Mouse (Mus musculus) urinary bladder, postnatal 14 days (tissue): ENCODE measurements around the gene Gpr155.

Source experiments
- DNase-seq: peaks from one replicate; pipeline ENCODE4 v3.0.0; 2021; ENCODE audit warnings: low spot score

The Gpr155 gene

DNA sequence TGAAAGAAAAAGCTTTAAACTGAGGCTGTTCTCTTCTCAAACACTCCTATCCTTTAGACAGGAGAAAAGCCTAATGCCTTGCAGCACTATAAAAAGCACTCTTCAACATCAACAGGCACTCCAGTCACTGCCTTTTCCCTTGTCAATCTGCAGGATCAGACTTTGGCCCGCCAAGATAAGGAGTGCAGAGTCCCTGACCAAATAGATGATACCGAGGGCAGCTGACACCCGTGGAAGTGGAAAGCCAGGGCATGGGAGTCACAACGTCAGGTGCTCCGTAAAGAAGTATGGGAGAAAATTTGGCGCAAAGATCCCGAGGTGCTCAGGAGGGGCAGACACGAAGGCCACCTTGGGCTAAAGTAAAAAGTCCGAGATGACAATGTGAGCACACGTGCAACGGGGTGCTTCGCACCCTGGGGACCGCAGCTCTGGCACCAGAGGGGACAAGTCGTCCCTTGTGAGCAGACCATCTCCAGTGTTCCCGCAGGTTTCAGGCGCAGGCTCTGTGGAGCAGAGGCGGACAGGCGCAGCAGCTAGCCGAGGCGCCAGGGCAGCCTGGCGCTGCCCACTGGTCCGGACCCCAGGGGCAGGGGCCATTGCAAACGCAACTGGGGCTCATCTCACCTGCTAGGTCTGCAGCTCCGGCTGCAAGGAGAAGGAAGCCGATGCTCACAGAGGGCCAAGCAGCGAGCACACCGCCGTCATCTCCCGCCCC lies 574 bp downstream of the Gpr155 start:
- no peak for DNase-seq

DNA sequence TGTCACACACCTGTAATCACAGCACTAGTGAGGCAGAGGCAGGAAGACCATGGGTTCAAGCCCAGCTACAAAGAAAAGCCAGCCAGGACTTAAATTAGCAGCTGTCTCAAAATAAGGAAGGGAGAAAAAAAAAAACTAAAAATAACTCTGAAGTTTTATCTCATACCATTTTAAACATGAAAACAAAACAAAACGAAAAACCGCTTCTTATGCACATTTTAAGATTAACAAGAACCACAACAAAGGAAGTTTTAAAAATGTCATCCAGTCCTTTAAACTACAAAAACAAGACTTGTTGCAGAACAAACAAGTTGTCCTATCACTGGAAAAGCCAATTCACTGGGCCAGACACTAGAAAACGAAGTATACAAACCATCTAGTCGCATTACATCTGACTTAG lies 1.2 kb downstream of the Gpr155 start:
- no peak for DNase-seq

DNA sequence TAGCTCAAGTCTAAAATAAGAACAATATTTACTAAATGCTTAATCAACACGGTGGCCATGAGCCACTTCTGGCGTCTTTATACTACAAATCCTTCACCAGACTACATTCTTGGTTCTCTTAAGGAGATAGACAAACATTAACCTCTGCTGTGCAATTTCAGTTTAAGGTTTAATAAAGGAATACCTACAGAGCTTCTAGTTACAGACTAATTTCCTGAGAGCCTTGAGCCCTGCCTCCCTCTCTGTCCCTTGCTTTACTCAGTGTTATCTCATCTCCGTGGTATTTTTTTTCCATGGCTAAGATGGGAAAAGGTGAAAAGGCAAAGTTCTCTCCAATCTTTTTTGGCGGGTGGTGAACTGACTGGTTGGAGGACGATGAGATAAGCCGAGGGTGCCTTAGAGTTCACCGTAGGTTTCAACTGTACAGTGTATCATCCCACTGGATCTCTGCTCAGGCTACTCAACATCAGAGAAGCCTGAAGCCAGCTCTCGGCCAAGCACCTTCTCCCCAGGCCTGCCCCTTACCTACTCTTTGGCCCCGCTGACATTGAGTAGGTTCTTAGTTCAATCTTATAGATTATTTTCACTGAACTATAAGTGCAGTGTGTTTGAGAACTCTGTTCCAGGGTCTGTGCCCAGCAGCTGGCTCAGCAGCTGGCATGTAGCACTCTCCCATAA lies 5.9 kb downstream of the Gpr155 start:
- no peak for DNase-seq

DNA sequence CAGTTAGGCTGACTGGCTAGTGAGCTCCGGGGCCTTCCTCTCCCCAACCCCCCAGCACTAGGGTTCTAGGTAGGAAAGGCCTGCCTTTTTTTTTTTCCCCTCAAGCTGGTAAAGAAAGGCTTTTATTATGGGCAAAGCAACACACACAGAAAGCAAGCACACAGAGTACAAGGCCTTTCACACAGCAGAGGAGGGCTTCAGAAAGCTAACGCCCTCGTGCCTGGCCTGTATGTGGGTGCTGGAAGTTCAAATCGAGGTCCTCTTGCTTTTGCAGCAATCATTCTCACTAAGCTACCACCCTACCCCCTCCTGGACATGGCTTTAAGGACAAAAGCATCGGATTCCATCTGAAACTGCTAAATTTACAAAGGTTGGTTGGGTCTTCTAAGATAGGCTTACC lies 6.7 kb downstream of the Gpr155 start:
- no peak for DNase-seq

DNA sequence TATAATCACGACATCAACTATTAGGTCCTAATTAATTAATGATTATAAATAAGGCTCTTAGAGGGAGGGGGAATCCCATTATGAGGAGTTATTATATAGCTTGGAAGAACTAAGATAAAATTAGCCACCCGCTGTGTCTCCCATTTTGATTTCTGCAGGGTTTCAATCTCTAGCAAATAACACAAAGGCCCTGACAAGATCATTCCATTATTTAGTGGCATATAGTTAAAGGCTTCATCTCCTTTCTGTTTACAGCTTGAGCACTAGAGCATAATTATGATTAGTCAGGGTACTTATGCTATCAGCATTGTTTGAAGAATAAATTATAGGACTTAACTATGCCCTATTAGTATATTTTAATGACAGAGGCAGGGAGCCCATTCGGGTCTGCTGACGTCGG lies 8.0 kb downstream of the Gpr155 start:
- DNase-seq = no peak

DNA sequence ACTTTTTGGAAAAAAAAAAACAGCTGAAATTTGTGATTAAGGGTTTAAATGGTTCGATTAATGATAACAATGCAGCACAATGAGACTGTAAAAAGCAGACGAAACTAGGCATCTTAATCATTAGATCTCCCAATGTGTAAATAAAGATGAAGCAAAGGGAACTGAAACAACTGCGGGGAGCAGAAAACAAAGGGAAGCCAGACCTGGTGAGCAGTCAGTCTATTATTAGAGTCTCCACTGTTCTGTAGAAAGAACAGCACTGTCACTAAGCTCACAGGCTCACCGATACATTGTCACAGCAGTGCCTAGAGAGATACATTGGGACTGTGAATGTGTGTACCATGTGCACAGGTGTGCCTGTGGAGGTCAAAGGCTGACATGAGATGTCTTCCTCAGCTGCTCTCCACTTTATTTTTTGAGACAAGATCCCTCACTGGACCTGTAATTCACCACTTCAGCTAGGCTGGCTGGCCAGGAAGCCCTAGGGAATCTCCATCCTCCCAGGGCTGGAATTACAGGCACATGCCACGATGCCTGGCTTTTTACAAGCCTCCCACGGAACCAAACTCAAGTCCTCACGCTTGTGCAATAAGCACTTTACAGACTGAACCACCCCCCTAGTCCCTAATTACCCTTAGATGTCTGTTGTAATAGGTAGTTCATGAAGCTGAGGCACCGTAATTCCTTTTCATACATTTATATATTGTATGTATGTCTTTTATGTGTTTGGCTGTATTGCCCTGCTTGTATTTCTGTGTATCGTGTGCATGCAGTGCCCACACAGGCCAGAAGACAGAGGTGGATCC lies 14.6 kb downstream of the Gpr155 start:
- no peak for DNase-seq

DNA sequence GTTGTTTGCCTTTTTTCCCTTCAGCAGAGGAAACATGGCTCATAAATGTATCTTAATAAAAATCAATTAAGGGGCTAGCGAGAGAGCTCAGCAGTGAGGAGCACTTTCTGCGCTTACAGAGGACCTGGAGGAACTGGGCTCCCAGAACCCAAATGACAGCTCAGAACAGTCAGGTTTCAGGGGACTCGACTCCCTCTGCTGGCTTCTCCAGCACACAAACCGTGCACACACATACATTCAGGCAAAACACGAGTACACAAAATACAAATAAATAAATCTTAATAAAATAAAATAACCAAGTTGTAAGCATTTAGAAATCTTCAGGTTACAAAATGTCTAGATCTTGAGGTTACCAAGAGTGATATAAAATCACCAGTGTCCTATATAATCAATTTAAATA lies 22.9 kb downstream of the Gpr155 start:
- no peak for DNase-seq

DNA sequence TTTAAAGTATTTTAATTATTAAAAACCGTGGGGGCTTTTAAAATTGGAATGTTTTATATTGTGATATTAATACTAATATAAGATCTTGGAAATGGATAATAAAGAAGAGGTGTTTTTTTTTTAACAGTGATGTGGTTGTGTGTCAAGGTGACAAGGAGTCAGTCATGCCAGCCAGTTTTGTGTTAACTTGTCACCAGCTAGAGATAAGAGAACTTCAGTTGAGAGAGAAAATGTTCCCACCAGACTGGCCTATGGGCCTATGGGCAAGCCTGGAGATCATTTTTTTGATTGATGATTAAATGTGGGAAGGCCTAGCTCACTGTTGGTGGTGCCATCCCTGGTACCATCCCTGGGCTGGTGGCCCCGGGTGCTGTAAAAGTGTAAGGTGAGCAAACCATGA lies 25.8 kb downstream of the Gpr155 start:
- DNase-seq = no peak

DNA sequence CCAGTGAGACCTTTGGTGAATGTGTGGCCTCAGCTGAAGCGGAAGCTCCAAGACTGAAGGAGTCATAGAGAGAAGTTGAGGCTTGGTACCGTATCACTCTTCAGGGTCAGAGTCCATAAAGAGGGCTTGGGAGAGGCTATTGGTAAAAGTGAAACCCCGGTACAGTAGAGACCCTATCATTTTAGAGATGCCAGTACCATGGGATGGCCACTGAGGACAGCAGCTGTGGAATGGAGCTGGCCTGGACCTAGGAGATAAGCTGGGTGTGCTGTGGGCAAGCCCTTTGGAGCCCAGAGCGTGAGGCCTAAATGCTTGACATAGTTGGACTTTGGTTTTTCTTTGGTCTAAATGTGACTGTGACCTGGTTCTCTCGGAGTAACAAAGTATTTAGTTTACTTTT lies 26.4 kb downstream of the Gpr155 start:
- no peak for DNase-seq

DNA sequence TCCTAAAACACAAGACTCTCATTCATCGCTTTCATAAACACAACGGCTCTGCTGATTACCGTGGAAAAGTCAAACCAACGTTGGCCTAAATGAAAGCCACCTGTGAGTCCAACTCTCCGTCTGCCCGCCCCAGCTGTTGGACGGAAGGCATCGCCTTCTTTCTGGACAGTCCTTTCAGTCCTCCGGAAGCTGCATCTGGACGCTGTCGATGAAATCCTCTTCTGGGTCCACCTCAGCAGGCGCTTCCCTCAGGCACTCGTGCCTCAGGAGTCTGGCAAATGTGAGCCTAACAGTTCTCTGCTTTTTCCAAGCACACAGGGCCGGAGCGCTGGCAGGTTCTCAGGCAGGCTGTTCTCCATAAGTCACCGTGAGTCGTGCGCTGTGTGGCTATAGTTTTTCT lies 29.4 kb downstream of the Gpr155 start:
- no peak for DNase-seq

DNA sequence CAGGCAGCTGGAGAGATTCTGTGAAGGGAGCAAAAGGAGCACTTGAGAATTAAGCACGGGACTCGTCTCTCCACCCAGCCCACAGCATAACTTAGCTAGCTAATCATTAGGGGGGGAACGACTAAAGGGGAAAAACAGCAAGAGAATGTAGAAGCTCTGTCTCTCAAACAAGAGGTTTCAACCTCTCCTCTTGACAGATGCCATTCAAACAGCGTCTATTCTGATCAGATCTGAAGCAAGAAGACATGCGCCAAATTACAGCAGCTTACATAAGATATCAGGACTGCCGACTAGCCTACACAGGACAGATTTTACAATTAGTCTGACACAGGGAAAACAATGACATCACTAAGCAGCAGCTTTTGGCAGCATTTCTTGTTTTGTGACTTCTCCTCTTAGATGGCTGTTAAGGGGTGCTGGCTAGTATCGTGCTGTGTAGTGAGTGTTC lies 34.4 kb downstream of the Gpr155 start:
- no peak for DNase-seq

DNA sequence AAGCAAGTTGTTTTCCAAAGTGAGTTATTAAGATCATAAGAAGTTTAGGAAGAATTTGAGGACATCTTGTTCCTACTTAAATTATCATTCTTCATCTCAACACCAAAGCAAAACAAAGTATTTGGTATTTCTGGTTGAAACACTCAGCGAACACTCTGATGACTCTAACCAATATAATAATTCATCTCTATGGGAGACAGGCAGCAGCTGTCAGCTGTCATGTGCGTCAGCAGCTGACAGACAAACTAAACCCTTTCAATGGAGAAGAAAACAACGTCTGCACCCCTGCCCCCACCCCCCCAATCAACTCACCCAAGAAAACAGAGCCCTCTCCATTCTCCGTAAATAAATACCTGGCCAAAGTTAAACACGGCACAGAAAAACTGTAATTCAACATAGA lies 34.9 kb downstream of the Gpr155 start:
- no peak for DNase-seq

DNA sequence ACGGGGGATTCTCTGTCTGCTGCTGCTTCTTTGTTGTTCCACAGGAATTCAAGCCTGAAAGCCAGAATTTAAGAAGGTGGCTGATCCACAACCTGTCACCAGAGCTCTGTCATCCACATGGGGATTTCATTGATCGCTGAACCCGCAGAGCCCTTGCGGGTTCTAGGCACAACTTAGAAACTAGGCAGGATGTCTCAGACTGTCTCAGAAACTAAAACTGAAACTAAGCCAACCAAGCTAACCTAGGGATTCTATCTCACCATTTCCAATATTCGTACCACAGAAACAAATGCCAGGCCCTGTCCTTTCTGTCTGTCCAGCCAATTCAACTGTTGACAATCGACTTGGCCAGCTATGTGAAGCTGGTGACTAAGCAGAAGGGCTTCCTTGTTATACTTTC lies 38.2 kb downstream of the Gpr155 start:
- DNase-seq = no peak

DNA sequence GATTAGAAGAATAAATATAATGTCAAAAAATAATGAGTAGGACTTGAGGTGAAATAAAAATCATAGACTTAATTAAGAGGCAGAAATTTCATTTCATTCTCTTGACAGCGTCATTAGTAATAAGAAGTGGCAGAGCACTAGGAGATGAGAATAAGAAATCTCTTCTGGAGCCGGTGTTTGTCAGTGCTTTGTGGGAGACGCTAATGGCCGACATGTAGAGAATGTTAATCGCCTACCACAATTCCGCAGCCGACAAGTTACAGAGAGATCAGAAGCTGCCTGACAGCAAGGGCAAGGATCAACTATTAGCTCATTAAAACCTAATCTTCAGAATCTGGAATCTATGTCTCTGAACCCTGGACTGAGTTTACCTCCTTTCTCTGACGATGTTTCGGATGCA lies 38.6 kb downstream of the Gpr155 start:
- DNase-seq = no peak

DNA sequence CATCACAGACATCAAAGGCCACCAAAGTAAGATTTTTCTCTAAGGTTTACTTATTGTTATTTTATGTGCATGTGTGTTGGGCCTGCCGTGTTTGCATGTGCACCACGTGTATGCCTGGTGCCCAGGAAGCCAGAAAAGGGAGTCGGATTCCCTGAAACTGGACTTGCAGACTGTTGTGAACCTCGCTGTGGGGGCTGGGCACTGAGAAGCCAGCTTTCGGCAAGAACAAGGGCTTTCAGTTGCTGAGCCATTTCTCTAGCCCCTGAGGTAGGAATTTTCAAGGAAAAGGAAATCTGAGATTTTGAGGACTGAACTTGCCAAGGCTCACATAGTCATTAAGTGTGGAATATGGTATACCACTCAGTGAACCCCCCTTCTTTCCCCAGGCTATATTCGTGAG lies 39.2 kb downstream of the Gpr155 start:
- no peak for DNase-seq

DNA sequence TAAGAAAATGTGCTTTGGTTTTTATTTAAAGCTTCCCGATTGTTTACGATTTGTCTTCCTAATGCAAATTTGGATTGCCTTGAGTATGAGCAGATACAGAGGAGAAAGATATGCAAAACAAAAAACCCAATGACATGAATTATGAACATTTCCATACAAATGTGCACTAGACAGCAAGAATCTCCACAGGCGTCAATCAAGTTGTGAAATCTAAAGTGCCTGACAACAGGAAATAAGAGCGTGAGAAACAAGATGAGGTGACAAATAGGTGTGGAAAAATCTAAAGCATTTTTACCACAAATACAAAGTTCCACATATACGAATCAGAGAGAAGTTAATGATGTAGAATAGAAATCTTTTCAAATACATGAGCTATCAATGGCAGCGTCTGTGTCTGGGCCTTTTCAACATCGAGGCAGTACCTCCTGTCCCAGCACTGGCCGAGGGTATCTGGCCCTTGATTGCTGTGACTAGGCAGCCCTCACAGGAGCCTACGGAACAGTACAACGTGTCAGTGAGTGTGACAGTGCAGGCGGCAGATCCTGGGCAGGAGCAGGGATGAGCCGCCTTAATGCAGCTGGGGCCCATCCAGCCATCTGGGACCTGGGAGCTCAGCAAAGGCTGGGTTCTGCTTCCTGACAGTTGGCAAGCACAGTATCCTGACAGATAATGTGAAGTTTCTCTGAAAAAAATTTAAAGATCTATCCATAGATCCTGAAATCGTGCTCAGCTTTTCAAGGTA lies 39.9 kb downstream of the Gpr155 start:
- DNase-seq = no peak

DNA sequence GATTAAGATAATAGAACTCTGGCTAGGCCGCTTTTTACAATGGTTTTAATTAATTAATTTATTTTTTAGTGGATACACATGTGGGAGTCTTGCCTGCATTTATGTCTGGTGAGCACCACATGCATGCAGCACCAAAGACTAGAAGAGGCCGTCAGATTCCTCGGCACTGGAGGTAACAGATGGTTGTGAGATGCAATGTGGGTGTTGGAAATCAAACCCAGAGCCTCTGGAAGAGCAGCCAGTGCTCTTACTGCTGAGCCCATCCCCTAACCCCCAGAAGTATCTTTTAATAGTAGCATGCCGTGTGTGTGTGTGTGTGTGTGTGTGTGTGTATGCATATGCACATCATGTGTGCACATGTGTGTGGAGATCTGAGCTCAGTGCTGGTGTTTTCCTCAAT lies 41.2 kb downstream of the Gpr155 start:
- no peak for DNase-seq

DNA sequence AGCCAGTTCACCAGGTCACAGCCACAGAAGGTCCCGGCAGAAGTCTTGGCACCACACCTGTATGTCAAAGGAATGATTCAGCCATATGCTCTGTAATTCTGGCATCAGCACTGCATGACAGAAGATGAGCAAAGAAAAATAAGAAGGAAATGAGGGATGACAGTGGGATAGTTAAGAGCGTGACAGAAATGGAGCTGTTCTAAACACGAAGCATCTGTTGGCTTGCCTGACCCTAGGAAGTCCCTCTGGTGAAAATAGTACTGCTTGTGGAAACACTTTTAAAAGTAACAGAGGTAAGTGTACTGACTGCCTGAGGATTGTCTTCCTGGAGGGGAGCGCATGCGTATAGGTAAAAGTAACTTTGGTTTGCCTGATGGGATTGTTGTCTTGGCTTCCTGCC lies 42.7 kb downstream of the Gpr155 start:
- DNase-seq = no peak

DNA sequence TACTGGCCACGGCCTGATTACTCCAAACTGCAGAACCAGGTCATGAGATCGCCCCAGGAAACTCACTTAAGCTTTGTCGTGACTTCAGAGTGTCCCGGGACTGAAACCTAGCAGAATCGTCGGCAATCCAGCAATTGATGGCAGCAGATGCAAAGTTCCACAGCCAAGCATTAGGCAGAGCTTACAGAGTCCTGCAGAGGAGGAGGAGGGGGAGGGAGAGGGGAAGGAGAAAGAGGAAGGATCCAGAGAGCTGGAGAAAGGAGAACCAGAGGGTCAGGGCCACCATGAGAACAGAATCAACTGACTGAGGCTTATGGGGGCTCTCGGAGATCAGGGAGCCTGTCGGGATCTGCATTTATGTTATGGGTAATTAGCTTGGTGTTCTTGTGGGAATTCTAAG lies 48.0 kb downstream of the Gpr155 start:
- DNase-seq = no peak

DNA sequence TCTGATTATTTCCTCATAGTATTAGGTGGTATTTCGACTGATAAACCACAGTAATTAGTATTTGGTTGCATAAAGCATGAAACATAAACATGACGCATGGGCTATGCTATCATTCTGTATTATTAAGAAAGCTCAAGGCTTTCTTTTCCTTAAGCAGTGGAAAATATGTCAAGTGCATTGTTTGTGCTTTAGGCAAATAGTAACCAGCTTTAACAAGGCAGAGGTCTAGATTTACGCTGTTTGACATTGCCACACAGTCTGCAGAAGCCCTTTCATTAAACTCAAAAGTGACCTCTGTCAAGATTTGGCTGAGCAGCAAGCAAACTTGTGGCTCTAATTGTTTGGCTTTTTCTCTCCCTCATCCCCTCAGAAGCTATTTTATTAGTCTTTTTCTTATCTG lies 50.4 kb downstream of the Gpr155 start:
- DNase-seq = no peak

DNA sequence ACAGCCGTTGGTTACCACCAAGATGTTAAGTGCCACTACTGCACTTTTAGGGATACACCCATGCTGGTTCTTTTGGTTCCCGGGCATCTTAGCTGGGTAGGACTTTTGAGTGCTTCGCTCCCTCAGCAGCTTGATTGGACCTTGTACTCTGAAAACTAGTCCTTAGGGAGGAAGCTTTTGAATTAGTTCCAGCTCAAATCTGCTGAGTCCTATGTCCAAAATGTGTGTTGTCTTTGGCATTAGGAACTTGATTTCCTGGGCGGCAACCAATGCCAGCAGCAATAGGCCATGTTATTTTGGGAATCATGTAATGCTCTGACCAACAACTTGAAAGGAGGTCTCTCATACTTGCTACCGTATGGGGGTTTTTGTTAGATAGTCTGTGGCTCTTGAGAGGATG lies 60.5 kb downstream of the Gpr155 start:
- DNase-seq = no peak

DNA sequence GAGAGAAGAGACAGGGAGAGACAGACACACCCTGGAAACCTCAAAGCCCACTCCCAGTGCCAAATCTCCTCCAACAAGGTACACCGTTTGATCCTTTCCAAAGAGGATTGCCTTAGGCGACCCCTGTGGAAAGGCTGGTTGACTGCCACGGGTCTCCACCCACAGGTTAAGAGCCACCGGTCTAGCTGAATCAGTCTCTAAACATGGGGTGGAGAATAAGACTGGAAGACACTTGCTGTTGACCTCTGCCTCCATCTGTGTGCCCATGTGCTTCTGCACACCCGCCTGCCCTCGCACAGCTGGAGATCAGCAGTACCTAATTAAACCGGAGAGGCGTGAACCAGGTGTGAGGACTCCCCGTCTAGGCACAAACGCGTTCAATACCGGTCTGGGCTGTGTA lies 63.4 kb downstream of the Gpr155 start:
- no peak for DNase-seq

DNA sequence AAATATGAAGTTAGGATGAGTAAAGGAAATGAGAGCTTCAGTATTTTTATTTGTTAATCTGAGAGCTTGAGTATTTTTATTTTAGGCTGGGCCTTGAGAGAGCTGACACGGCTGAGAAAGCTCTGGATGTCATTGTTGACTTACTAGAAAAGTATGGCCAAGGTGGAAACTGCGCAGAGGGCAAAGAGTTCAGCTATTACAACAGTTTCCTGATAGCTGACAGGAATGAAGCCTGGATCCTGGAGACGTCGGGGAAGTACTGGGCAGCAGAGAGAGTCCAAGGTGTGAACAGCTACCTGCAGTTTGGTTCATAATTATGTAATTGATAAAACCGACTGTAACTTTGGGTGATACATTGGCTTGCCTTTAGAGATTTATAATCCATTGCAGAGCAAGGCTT lies 67.2 kb downstream of the Gpr155 start:
- no peak for DNase-seq
